Mouse (Mus musculus) adrenal gland, adult 8-10 months (tissue): ENCODE results near the gene Nop14. TPM values are rescaled to one million over a fixed set of nuclear protein-coding genes. Genes with fewer than 3 reads are reported as not detected.

Experiments used
- DNase-seq: peaks from one replicate; pipeline ENCODE4 v3.0.0; 2022
- total RNA-seq, 4 experiments: library from RNA; stranded (reverse); gene quantifications; 2 replicates each; pipeline ENCODE4 v1.2.4; 2022

Nop14 gene
- total RNA-seq, result 10 to 100 TPM; 23.9 to 25.8 (median 24.1) TPM

GRCm38 (mm10) chr5:34659686-34660590, at the start of gene Nop14, which contains the start of gene Grk4:
Nop14 (minus strand) TSS chr5:34660148.
Grk4 (plus strand) TSS chr5:34660379.
- DNase-seq, result peak; percentile 99

- DNase-seq, result no peak
Measured at GRCm38 (mm10) chr5:34708436-34708835, 48.5 kb upstream of the Nop14 start.

GRCm38 (mm10) chr5:34695521-34695920, 35.6 kb upstream of the Nop14 start:
- no peak for DNase-seq

- no peak for DNase-seq
Measured at GRCm38 (mm10) chr5:34692782-34693181, 32.8 kb upstream of the Nop14 start.

- DNase-seq, result no peak
Measured at GRCm38 (mm10) chr5:34689868-34690267, 29.9 kb upstream of the Nop14 start.

- no peak for DNase-seq
Measured at GRCm38 (mm10) chr5:34670280-34670679, 10.3 kb upstream of the Nop14 start.

GRCm38 (mm10) chr5:34669493-34669892, 9.5 kb upstream of the Nop14 start:
- no peak for DNase-seq

GRCm38 (mm10) chr5:34663231-34663630, 3.3 kb upstream of the Nop14 start:
- no peak for DNase-seq

GRCm38 (mm10) chr5:34661909-34662308, 2.0 kb upstream of the Nop14 start:
- DNase-seq, result no peak

GRCm38 (mm10) chr5:34660591-34661130, 713 bp upstream of the Nop14 start:
- DNase-seq, result no peak

GRCm38 (mm10) chr5:34657556-34657955, 2.4 kb downstream of the Nop14 start:
- no peak for DNase-seq

- DNase-seq, result no peak
Measured at GRCm38 (mm10) chr5:34654881-34655280, 5.1 kb downstream of the Nop14 start.

- no peak for DNase-seq
Measured at GRCm38 (mm10) chr5:34652961-34653360, 7.0 kb downstream of the Nop14 start.

GRCm38 (mm10) chr5:34647581-34647980, 12.4 kb downstream of the Nop14 start:
- no peak for DNase-seq

- no peak for DNase-seq
Measured at GRCm38 (mm10) chr5:34642932-34643331, 17.0 kb downstream of the Nop14 start.

- no peak for DNase-seq
Measured at GRCm38 (mm10) chr5:34641991-34642390, 18.0 kb downstream of the Nop14 start.

GRCm38 (mm10) chr5:34637591-34638156, 22.3 kb downstream of the Nop14 start:
- DNase-seq, result no peak

GRCm38 (mm10) chr5:34636481-34637287, 23.3 kb downstream of the Nop14 start, which contains the start of gene Mfsd10:
Mfsd10 (minus strand) TSS chr5:34637212.
- peak; percentile 76 for DNase-seq

GRCm38 (mm10) chr5:34635665-34636192, 24.2 kb downstream of the Nop14 start:
- no peak for DNase-seq

GRCm38 (mm10) chr5:34634746-34635400, 25.1 kb downstream of the Nop14 start:
- DNase-seq, result no peak

- DNase-seq, result no peak
Measured at GRCm38 (mm10) chr5:34633641-34634040, 26.3 kb downstream of the Nop14 start.

GRCm38 (mm10) chr5:34632996-34633395, 27.0 kb downstream of the Nop14 start:
- DNase-seq, result no peak
